Comparison of ENCODE assay signal across 29 mouse cellular contexts in genomic region chr9:95959246-95959645, GRCm38 (mm10). TPM values are rescaled to one million over a fixed set of nuclear protein-coding genes. Genes with fewer than 3 reads are reported as not detected.
DNase-seq lines count a peak whose midpoint lies in the region; ATAC-seq and TF ChIP-seq lines count a peak whose summit lies in the region.
"Had no signal": no experiment of that assay in that cellular context is flagged by ENCODE, and none has a peak within 500 bp of the region (broad histone marks: within the 10 kb centered on the region; RNA-seq: fewer than 3 reads in every experiment).

No protein-coding gene starts in this region.

- intact Hi-C loops in left cerebral cortex, adult 2 months (cut with DNase I), result no loop called here

- peaks cover 39% of the 10 kb centered on the region for H3K36me3 ChIP-seq in megakaryocyte, embryonic 14.5 days (replicated peaks; ENCODE audit: low read length)
- H3K36me3 ChIP-seq in intestine, postnatal 0 days (ENCODE audit: control insufficient read depth, insufficient read depth), result 0 out of 2 replicates have a peak, but pooled peaks cover 4% of the 10 kb centered on the region
- H3K36me3 ChIP-seq in midbrain, embryonic 13.5 days, result peaks cover 14% of the 10 kb centered on the region
- H3K36me3 ChIP-seq: stomach, embryonic 15.5 days had no signal

- TF ChIP-seq CTCF in intestine, postnatal 0 days (IDR thresholded peaks at IDR 0.05; ENCODE audit: low read depth), result no peak
- no peak for TF ChIP-seq CTCF in left cerebral cortex, adult 2 months (IDR thresholded peaks at IDR 0.05)

- DNase-seq in thymus, postnatal 10 days (ENCODE audit: low spot score in 2 of 2), result peak; percentile 38 to 61
- DNase-seq in left cerebral cortex, adult 2 months (ENCODE audit: extremely low spot score in 1 of 2, low spot score in 2 of 2), result no peak
- no peak for DNase-seq in left cerebral cortex, adult 9 months (ENCODE audit: low spot score in 2 of 2)
- DNase-seq: adrenal gland, postnatal 10 days; cerebellum, adult 11 months; cerebellum, postnatal 10 days; kidney, adult 9 months; kidney, postnatal 10 days; layer of hippocampus, postnatal 36 days; liver, postnatal 0 days; lung, postnatal 36 days; midbrain, embryonic 14.5 days; retina, postnatal 1 day; right cerebral cortex, postnatal 14 days had no signal

- no peaks in the 10 kb centered on the region for H3K9me3 ChIP-seq in megakaryocyte, embryonic 14.5 days
- no peaks in the 10 kb centered on the region for H3K9me3 ChIP-seq in intestine, postnatal 0 days (ENCODE audit: control insufficient read depth)
- no peaks in the 10 kb centered on the region for H3K9me3 ChIP-seq in midbrain, embryonic 13.5 days
- H3K9me3 ChIP-seq: embryonic facial prominence, embryonic 13.5 days; forebrain, embryonic 10.5 days; forebrain, embryonic 15.5 days; heart, embryonic 10.5 days; heart, embryonic 15.5 days; limb, embryonic 12.5 days; neural tube, embryonic 15.5 days; stomach, embryonic 15.5 days had no signal

- no peak overlapping the region for H3K9ac ChIP-seq in intestine, postnatal 0 days (ENCODE audit: low read depth, low read length)
- no peak overlapping the region for H3K9ac ChIP-seq in midbrain, embryonic 13.5 days (replicated peaks)
- H3K9ac ChIP-seq: embryonic facial prominence, embryonic 13.5 days; forebrain, embryonic 15.5 days; heart, embryonic 15.5 days; hindbrain, embryonic 14.5 days; limb, embryonic 12.5 days; liver, postnatal 0 days; neural tube, embryonic 15.5 days; stomach, embryonic 15.5 days had no signal

- H3K4me2 ChIP-seq in intestine, postnatal 0 days (replicated peaks; ENCODE audit: low read depth), result no peak overlapping the region
- H3K4me2 ChIP-seq in midbrain, embryonic 13.5 days (replicated peaks), result no peak overlapping the region
- H3K4me2 ChIP-seq: embryonic facial prominence, embryonic 13.5 days; forebrain, embryonic 15.5 days; heart, embryonic 15.5 days; hindbrain, embryonic 14.5 days; limb, embryonic 12.5 days; liver, embryonic 11.5 days; neural tube, embryonic 15.5 days; stomach, embryonic 15.5 days had no signal

- ATAC-seq in megakaryocyte, adult 5-6 weeks (ENCODE audit: poor library complexity, severe bottlenecking), result no peak
- no peak for ATAC-seq in intestine, postnatal 0 days
- no peak for ATAC-seq in midbrain, embryonic 13.5 days
- ATAC-seq: forebrain, embryonic 15.5 days; liver, postnatal 0 days had no signal

- H3K27me3 ChIP-seq in megakaryocyte, embryonic 14.5 days (replicated peaks), result no peaks in the 10 kb centered on the region
- H3K27me3 ChIP-seq in intestine, postnatal 0 days (replicated peaks; ENCODE audit: control insufficient read depth, insufficient read depth, low read length), result no peaks in the 10 kb centered on the region
- H3K27me3 ChIP-seq in midbrain, embryonic 13.5 days, result no peaks in the 10 kb centered on the region
- H3K27me3 ChIP-seq: CH12.LX; embryonic facial prominence, embryonic 13.5 days; forebrain, embryonic 15.5 days; heart, embryonic 15.5 days; limb, embryonic 12.5 days; neural tube, embryonic 15.5 days; stomach, embryonic 15.5 days had no signal

- H3K4me1 ChIP-seq in megakaryocyte, embryonic 14.5 days, result peaks cover 72% of the 10 kb centered on the region
- H3K4me1 ChIP-seq in intestine, postnatal 0 days (replicated peaks; ENCODE audit: control insufficient read depth, insufficient read depth, low read length), result no peaks in the 10 kb centered on the region
- H3K4me1 ChIP-seq in midbrain, embryonic 13.5 days (replicated peaks), result peaks cover 8% of the 10 kb centered on the region
- H3K4me1 ChIP-seq: stomach, embryonic 15.5 days had no signal

- 57% methylated on average over 6 of the region's 6 CpGs for WGBS in intestine, postnatal 0 days
- 86% methylated on average over 6 of the region's 6 CpGs for WGBS in midbrain, embryonic 13.5 days

- H3K27ac ChIP-seq in intestine, postnatal 0 days (ENCODE audit: low read depth, low read length), result peak overlapping the region; percentile 62
- H3K27ac ChIP-seq in left cerebral cortex, adult 2 months, result no peak overlapping the region
- H3K27ac ChIP-seq in midbrain, embryonic 13.5 days, result no peak overlapping the region
- H3K27ac ChIP-seq: embryonic facial prominence, embryonic 13.5 days; forebrain, embryonic 10.5 days; forebrain, embryonic 15.5 days; heart, embryonic 10.5 days; heart, embryonic 15.5 days; hindbrain, embryonic 14.5 days; limb, embryonic 12.5 days; neural tube, embryonic 15.5 days; stomach, embryonic 15.5 days had no signal

- peak overlapping the region; percentile 66 for H3K4me3 ChIP-seq in megakaryocyte, embryonic 14.5 days (replicated peaks)
- no peak overlapping the region for H3K4me3 ChIP-seq in intestine, postnatal 0 days (ENCODE audit: low read depth, low read length)
- H3K4me3 ChIP-seq in left cerebral cortex, adult 2 months, result no peak overlapping the region
- H3K4me3 ChIP-seq in midbrain, embryonic 13.5 days (replicated peaks), result no peak overlapping the region
- H3K4me3 ChIP-seq: embryonic facial prominence, embryonic 13.5 days; forebrain, embryonic 10.5 days; forebrain, embryonic 15.5 days; heart, embryonic 10.5 days; heart, embryonic 15.5 days; limb, embryonic 12.5 days; neural tube, embryonic 15.5 days; stomach, embryonic 15.5 days had no signal

RNA-seq across cellular contexts. Expression of gene Xrn1, which starts 4.7 kb away (rescaled TPM):
- polyA plus RNA-seq in megakaryocyte, embryonic 14.5 days (2012; ENCODE audit: insufficient read depth, low replicate concordance), result 0.35 and 1.4 TPM in 2 replicates
- total RNA-seq in megakaryocyte, adult 5-6 weeks (2015), result 28.8 and 29.3 TPM in 2 replicates
- total RNA-seq in megakaryocyte, adult 5-6 weeks (2017), result 41.5 and 56.5 TPM in 2 replicates
- polyA plus RNA-seq in intestine, postnatal 0 days (2015; fragmentation: Nextera tagmentation; extraction: Ambion mirVana), result 7.4 and 10.0 TPM in 2 replicates
- total RNA-seq in left cerebral cortex, adult 2 months (2021), result 10 to 100 TPM; 26.2 to 27.4 TPM
- 20.1 and 21.4 TPM in 2 replicates for polyA plus RNA-seq in midbrain, embryonic 13.5 days (2015; fragmentation: Nextera tagmentation; extraction: Ambion mirVana)

Comparison
In these comparisons a context has a peak if more than half of its experiments do, and no peak if none do; other contexts are left out.
1. DNase-seq: peak in thymus, postnatal 10 days (2 of 2); none in left cerebral cortex, adult 2 months (0 of 2) and left cerebral cortex, adult 9 months (0 of 2).